Mouse (Mus musculus): ENCODE measurements around the gene Eri3. TPM values are rescaled to one million over a fixed set of nuclear protein-coding genes. Genes with fewer than 3 reads are reported as not detected.

Eri3 gene
- polyA plus RNA-seq, 1 experiment: 97.2 TPM

DNA sequence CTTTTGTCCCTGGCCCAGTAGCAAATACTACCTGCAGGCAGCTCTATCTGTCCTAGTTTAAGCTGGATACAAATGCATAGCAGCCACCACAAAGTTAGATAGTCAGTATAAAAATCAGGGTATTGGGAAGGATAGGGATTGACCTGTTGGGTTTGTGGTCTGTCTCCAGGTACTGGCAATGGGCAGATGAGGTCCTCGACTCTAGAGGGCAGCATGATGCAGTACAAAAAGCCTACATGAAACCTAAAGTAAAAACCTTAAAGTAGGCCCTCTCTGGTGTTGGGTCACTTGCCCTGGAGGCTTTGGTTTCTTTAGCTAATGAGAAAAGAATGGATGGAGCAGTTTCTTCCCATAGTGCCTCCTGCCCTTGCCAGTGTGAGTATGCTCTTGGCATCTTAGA, 78.3 kb downstream of the Eri3 start:
- H3K36me3 ChIP-seq (ENCODE audit: control insufficient read depth, insufficient read depth): no peaks in the 10 kb centered on the region
- no peaks in the 10 kb centered on the region for H3K79me2 ChIP-seq (ENCODE audit: control insufficient read depth, insufficient read depth)
- H3K27me3 ChIP-seq (ENCODE audit: control insufficient read depth, insufficient read depth, insufficient read length): no peaks in the 10 kb centered on the region
- no peak overlapping the region for H3ac ChIP-seq (ENCODE audit: control insufficient read depth, insufficient read length)
- no peak overlapping the region for H3K4me2 ChIP-seq (ENCODE audit: low read depth)
- TF ChIP-seq USF1 (IDR thresholded peaks at IDR 0.05; ENCODE audit: low read depth) (no peak), SRF (IDR thresholded peaks at IDR 0.05; ENCODE audit: control insufficient read depth, insufficient read length, low read depth) (no peak), TCF12 (IDR thresholded peaks at IDR 0.05; ENCODE audit: insufficient read depth, poor library complexity, severe bottlenecking) (no peak), MYOG (IDR thresholded peaks at IDR 0.05; ENCODE audit: control insufficient read depth in 1 of 3, insufficient read depth in 1 of 3, insufficient read length in 2 of 3, low read depth in 2 of 3) (no peak), E2F4 (IDR thresholded peaks at IDR 0.05; ENCODE audit: insufficient read depth) (no peak), POLR2A (IDR thresholded peaks at IDR 0.05; ENCODE audit: insufficient read length, low read depth) (no peak), POLR2AphosphoS2 (IDR thresholded peaks at IDR 0.05; ENCODE audit: insufficient read length, low read depth) (no peak), MAX (IDR thresholded peaks at IDR 0.05; ENCODE audit: low read depth) (no peak), REST (IDR thresholded peaks at IDR 0.05; ENCODE audit: insufficient read depth, insufficient read length) (no peak)
- no peak overlapping the region for H3K4me3 ChIP-seq

DNA sequence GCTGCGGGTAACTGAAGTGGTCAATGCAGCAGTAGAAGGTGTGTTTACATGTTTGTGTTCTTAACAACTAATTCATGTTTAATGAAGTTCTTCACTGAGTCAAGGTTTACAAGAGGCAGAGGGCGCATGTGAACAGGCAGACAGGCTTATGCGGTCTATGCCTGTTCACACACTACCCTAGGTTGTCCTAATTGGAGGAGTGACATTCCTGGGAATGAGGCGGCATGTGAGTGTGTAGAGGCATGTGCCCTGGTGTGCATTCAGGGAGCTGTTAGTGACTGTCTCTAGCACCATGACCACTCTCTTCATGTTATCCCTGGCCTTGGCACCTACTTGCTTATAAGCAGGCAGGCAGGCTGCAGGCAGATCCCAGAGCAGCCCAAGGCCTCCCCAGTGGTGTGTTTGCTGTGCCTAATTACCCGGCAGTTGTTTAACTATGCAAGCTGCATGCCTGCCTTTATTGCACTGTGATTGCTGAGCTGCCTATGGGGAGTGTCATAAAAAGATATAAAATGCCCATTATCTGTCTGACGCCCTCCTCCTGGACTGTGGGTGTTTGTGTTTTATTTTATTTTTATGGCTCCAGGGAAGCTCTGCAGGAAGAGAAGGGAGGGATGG, 80.0 kb downstream of the Eri3 start:
- H3K4me2 ChIP-seq (ENCODE audit: low read depth): no peak overlapping the region
- H3K36me3 ChIP-seq (ENCODE audit: control insufficient read depth, insufficient read depth): no peaks in the 10 kb centered on the region
- H3K4me3 ChIP-seq: no peak overlapping the region
- H3K79me2 ChIP-seq (ENCODE audit: control insufficient read depth, insufficient read depth): no peaks in the 10 kb centered on the region
- no peak for TF ChIP-seq MYOD1 (IDR thresholded peaks at IDR 0.05; ENCODE audit: control insufficient read depth in 1 of 3, insufficient read length in 2 of 3, low read depth in 2 of 3)
- TF ChIP-seq TCF12 (IDR thresholded peaks at IDR 0.05; ENCODE audit: insufficient read depth, poor library complexity, severe bottlenecking): no peak
- H3K27me3 ChIP-seq (ENCODE audit: control insufficient read depth, insufficient read depth, insufficient read length): no peaks in the 10 kb centered on the region
- H3ac ChIP-seq (ENCODE audit: control insufficient read depth, insufficient read length): no peak overlapping the region

- no peaks in the 10 kb centered on the region for H3K79me2 ChIP-seq (ENCODE audit: control insufficient read depth, insufficient read depth)
- no peaks in the 10 kb centered on the region for H3K36me3 ChIP-seq (ENCODE audit: control insufficient read depth, insufficient read depth)
- H3K4me2 ChIP-seq (ENCODE audit: low read depth): no peak overlapping the region
- no peak overlapping the region for H3ac ChIP-seq (ENCODE audit: control insufficient read depth, insufficient read length)
- TF ChIP-seq SRF (IDR thresholded peaks at IDR 0.05; ENCODE audit: control insufficient read depth, insufficient read length, low read depth) (no peak), MAX (IDR thresholded peaks at IDR 0.05; ENCODE audit: low read depth) (no peak), TCF12 (IDR thresholded peaks at IDR 0.05; ENCODE audit: insufficient read depth, poor library complexity, severe bottlenecking) (no peak), E2F4 (IDR thresholded peaks at IDR 0.05; ENCODE audit: insufficient read depth) (no peak), MYOD1 (IDR thresholded peaks at IDR 0.05; ENCODE audit: control insufficient read depth in 1 of 3, insufficient read length in 2 of 3, low read depth in 2 of 3) (no peak), USF1 (IDR thresholded peaks at IDR 0.05; ENCODE audit: low read depth) (no peak), REST (IDR thresholded peaks at IDR 0.05; ENCODE audit: insufficient read depth, insufficient read length) (no peak), TCF3 (IDR thresholded peaks at IDR 0.05; ENCODE audit: insufficient read length, low read depth) (no peak), POLR2AphosphoS2 (IDR thresholded peaks at IDR 0.05; ENCODE audit: insufficient read length, low read depth) (no peak)
- H3K4me3 ChIP-seq: no peak overlapping the region
- H3K27me3 ChIP-seq (ENCODE audit: control insufficient read depth, insufficient read depth, insufficient read length): no peaks in the 10 kb centered on the region
These were observed 83.4 kb downstream of the Eri3 start for GRCm38 (mm10) chr4:117633527-117633926.

DNA sequence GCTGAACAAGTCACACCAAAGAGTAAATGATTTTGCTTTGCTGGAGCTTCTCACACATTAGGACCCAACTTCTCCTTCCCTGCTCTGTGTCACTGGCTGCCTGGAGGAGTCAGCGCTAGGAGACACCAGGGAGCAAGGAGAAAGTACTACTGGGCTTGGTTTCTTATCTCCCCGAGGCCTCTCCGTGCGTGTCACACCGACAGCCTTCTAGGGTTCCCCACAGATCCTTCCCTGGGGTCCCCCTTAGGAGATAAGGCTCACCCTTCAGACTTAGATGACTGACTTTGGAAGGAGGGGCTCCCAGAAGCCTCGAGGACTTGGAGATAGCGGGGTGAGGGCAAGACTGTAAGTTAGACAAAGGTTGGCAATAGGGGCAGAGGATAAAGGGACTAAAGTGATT, 84.5 kb downstream of the Eri3 start:
- TF ChIP-seq TCF12 (IDR thresholded peaks at IDR 0.05; ENCODE audit: insufficient read depth, poor library complexity, severe bottlenecking) (no peak), E2F4 (IDR thresholded peaks at IDR 0.05; ENCODE audit: insufficient read depth) (no peak), MYOD1 (IDR thresholded peaks at IDR 0.05; ENCODE audit: control insufficient read depth in 1 of 3, insufficient read length in 2 of 3, low read depth in 2 of 3) (no peak), REST (IDR thresholded peaks at IDR 0.05; ENCODE audit: insufficient read depth, insufficient read length) (no peak), MAX (IDR thresholded peaks at IDR 0.05; ENCODE audit: low read depth) (no peak), MYOG (IDR thresholded peaks at IDR 0.05; ENCODE audit: control insufficient read depth in 1 of 3, insufficient read depth in 1 of 3, insufficient read length in 2 of 3, low read depth in 2 of 3) (no peak), SRF (IDR thresholded peaks at IDR 0.05; ENCODE audit: control insufficient read depth, insufficient read length, low read depth) (no peak), TCF3 (IDR thresholded peaks at IDR 0.05; ENCODE audit: insufficient read length, low read depth) (no peak), POLR2AphosphoS2 (IDR thresholded peaks at IDR 0.05; ENCODE audit: insufficient read length, low read depth) (no peak), CEBPB (IDR thresholded peaks at IDR 0.05; ENCODE audit: insufficient read depth, poor library complexity, severe bottlenecking) (no peak), POLR2A (IDR thresholded peaks at IDR 0.05; ENCODE audit: insufficient read length, low read depth) (no peak), USF1 (IDR thresholded peaks at IDR 0.05; ENCODE audit: low read depth) (no peak)
- H3K27me3 ChIP-seq (ENCODE audit: control insufficient read depth, insufficient read depth, insufficient read length): no peaks in the 10 kb centered on the region
- H3K36me3 ChIP-seq (ENCODE audit: control insufficient read depth, insufficient read depth): no peaks in the 10 kb centered on the region
- no peak overlapping the region for H3K4me2 ChIP-seq (ENCODE audit: low read depth)
- H3K79me2 ChIP-seq (ENCODE audit: control insufficient read depth, insufficient read depth): no peaks in the 10 kb centered on the region
- no peak overlapping the region for H3ac ChIP-seq (ENCODE audit: control insufficient read depth, insufficient read length)
- H3K4me3 ChIP-seq: no peak overlapping the region

- no peak overlapping the region for H3K4me3 ChIP-seq
- H3ac ChIP-seq (ENCODE audit: control insufficient read depth, insufficient read length): no peak overlapping the region
- peaks cover 3% of the 10 kb centered on the region for H3K36me3 ChIP-seq (ENCODE audit: control insufficient read depth, insufficient read depth)
- H3K4me2 ChIP-seq (ENCODE audit: low read depth): no peak overlapping the region
- H3K27me3 ChIP-seq (ENCODE audit: control insufficient read depth, insufficient read depth, insufficient read length): no peaks in the 10 kb centered on the region
- TF ChIP-seq MAX (IDR thresholded peaks at IDR 0.05; ENCODE audit: low read depth): no peak
- no peak for TF ChIP-seq MYOD1 (IDR thresholded peaks at IDR 0.05; ENCODE audit: control insufficient read depth in 1 of 3, insufficient read length in 2 of 3, low read depth in 2 of 3)
- TF ChIP-seq MYOG (IDR thresholded peaks at IDR 0.05; ENCODE audit: control insufficient read depth in 1 of 3, insufficient read depth in 1 of 3, insufficient read length in 2 of 3, low read depth in 2 of 3): no peak
- no peak for TF ChIP-seq TCF12 (IDR thresholded peaks at IDR 0.05; ENCODE audit: insufficient read depth, poor library complexity, severe bottlenecking)
- no peak for TF ChIP-seq E2F4 (IDR thresholded peaks at IDR 0.05; ENCODE audit: insufficient read depth)
- no peak for TF ChIP-seq CEBPB (IDR thresholded peaks at IDR 0.05; ENCODE audit: insufficient read depth, poor library complexity, severe bottlenecking)
- no peak for TF ChIP-seq TCF3 (IDR thresholded peaks at IDR 0.05; ENCODE audit: insufficient read length, low read depth)
- no peak for TF ChIP-seq SRF (IDR thresholded peaks at IDR 0.05; ENCODE audit: control insufficient read depth, insufficient read length, low read depth)
- TF ChIP-seq POLR2A (IDR thresholded peaks at IDR 0.05; ENCODE audit: insufficient read length, low read depth): no peak
- no peak for TF ChIP-seq REST (IDR thresholded peaks at IDR 0.05; ENCODE audit: insufficient read depth, insufficient read length)
- no peak for TF ChIP-seq POLR2AphosphoS2 (IDR thresholded peaks at IDR 0.05; ENCODE audit: insufficient read length, low read depth)
- TF ChIP-seq USF1 (IDR thresholded peaks at IDR 0.05; ENCODE audit: low read depth): no peak
- H3K79me2 ChIP-seq (ENCODE audit: control insufficient read depth, insufficient read depth): no peaks in the 10 kb centered on the region
These were observed 86.0 kb downstream of the Eri3 start for GRCm38 (mm10) chr4:117636152-117636551.

Measured in myocyte (in vitro differentiated cells).